Mouse (Mus musculus): ENCODE measurements around the gene Rab14.

GRCm38 (mm10) chr2:35208931-35209665, 8.2 kb upstream of the Rab14 start:
- TF ChIP-seq GATA1 (IDR thresholded peaks at IDR 0.05; ENCODE audit: low read length) (no peak), TAL1 (IDR thresholded peaks at IDR 0.05; ENCODE audit: low read length) (no peak)
